Mouse (Mus musculus): Measurements from ENCODE around the gene D2hgdh.

The D2hgdh gene

DNA sequence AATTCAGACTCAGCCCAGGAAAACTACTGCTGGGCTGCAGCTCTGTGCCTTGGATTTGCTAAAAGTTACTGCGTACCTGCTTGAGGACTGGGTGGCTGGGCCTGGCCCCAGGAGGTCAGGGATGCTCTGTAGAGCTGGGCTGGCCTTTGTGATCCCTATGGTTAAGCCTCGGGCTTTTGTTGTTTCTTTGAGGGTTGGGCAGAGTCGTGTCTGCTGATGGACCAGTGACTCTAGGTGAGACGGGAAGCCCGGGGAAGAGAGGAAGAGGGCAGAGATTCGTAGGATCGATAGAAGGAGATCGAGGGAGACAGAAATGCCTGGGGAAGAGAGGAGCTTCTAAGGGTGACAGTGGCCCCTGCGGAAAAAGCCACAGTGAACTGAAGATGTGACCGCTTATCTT, at the start of gene D2hgdh:
TSS of gene D2hgdh (plus strand) at position 301 of the 400 bp plus-strand sequence.
- DNase-seq = no peak

DNA sequence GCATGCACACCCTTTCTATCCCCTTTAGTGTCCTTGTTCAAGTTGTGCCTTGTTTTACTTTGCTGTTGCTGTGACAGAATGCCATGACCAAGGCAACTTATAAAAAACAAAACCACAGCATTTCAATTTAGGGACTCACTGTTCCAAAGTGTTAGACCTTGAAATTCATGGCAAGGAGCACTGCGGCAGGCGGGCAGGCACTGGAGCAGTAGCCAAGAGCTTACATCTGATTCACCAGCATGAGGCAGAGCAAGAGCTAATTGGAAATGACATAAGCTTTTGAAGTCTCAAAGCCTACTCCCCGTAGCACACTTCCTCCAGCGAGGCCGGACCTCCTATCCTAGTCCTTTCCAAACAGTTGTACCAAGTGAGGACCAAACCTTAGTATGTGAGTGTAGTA, 48.0 kb upstream of the D2hgdh start:
- DNase-seq = no peak

DNA sequence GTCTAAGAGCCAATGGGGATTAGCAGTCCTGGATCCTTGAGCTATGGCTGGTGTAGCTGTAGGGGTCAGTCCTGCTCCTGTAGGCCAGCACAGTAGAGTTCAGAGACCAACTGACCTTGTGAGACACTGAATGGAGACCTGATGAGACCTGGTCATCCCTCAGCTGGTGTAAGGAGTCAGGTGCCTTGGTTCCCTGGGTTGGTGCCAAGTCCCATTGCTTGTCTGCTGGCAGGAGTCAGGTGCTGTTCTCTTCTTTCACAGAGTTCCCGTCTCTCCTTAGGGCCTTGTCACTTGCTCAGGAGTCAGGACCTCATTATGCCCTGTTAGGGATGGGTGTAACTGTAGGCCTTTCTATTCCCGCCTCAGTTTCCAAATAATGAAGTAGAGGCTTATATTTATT, 37.8 kb upstream of the D2hgdh start:
- DNase-seq = no peak

DNA sequence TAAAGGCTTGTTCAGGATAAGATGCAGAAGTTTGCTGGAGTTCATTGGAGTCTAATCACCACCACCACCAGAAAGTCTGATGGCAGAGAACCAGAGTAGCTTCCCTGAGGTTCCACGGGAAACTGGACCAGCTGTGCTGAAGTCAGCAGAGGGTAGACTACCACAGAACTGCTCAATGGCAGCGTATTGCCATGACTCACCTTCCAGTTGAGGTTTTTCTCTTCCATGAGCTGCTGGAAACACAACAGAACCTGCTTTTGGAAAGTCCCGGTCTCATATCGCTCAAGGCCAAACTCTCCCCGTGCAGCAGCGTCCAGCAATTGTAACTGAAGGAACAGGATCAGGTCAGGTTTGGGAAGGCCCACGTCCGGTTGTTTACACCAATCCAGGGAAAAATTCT, 30.2 kb upstream of the D2hgdh start:
- DNase-seq = no peak

DNA sequence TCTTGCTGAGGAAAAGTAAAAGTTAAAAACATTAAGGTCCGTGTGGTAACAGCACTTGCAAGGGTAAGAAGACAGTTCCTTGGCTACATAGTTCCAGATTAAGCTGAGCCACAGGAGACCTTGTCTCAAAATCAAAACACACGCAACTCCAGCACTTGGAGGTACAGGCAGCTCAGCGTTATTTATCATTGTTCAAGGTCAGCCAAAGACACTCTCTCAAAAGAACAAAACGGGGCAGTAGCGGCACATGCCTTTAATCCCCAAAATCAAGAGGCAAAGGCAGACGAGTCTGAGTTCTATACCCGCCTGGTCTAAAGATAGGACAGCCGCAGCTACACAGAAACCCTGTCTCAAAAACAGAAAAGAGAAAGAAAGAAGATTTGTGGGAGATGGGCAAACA, 28.8 kb upstream of the D2hgdh start:
- DNase-seq = no peak

DNA sequence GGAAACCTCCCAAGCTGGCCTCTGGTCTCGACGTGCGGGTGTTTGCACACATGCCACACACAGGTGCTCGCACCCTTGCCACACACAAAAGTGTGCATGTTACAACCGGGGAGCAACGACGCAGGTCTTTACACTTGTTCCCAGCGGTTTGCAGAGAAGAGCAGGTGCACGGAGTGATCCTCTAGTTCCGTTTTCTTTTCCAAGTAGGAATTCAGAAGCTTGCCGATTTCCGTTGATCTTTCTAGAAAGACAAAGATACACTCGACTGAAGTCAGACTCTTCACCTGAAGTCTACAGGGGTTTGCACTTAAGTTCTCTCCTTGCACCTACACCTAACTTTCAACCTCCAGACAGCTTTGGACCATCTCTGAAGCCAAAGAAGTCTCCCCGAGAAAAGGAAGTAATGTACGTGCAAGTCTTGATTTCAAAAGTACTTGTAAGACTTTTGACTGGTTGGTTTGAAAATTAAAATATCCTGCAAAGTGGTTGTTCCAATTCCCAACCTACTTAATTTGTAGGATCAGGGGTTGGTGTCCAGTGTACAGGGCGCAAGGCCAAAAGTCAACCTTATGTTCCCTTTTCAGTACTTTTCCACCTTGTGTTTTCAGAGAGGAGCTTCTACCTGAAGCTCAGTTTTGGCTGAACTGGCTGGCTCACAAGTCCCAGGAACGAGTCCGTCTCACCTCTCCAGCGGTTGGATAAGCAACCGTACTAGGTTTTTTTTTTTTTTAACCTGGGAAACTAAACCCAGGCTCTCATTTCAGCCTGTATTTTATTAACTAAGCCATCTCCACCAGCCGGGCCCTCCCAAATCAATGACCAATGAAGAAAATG, 23.8 kb upstream of the D2hgdh start:
- DNase-seq = no peak

DNA sequence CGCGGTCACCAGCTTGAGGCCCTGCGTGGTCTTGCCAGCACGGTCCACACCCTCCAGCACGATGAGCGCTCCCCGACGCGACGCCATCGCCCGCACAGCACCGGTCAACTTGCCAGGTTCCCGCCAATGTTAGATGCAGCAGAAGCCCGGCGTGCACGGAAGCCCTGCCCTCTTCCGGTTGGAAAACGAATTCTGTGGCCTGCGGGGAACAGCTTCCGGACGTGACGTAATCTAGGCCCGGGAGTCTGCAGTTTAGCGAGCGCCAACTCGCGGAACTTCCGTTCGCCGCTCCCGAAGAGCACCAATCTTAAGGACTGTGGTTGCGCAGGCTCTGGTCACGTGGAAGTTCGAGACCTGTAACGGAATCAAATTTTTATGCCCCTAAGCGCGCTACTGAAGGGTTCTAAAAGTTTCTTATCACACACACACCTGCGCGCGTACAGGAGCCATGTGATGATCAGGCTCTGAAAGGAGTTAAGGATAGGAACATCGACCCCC, 22.9 kb upstream of the D2hgdh start, which contains the start of gene Dtymk:
TSS of gene Dtymk (minus strand) at position 194 of the 498 bp plus-strand sequence.
- DNase-seq = peak; percentile 93

DNA sequence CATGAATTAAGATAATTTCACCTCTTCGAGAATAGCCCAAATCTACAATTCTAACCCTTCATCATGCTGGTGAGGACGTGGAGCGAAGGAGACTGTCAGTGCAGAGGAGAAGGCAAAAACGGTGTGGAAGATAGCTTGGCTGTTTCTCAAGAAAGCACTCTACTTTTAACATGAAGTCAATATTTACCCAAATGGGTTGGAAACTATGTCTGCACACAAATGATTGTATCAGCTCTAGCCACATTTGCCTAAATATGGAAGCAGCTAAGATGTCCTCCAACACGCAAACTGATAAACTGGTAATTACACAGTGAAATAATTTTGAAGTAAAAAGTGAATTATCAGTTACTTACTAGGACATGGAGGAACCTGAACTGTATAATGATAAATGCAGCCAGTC, 21.9 kb upstream of the D2hgdh start:
- no peak for DNase-seq

DNA sequence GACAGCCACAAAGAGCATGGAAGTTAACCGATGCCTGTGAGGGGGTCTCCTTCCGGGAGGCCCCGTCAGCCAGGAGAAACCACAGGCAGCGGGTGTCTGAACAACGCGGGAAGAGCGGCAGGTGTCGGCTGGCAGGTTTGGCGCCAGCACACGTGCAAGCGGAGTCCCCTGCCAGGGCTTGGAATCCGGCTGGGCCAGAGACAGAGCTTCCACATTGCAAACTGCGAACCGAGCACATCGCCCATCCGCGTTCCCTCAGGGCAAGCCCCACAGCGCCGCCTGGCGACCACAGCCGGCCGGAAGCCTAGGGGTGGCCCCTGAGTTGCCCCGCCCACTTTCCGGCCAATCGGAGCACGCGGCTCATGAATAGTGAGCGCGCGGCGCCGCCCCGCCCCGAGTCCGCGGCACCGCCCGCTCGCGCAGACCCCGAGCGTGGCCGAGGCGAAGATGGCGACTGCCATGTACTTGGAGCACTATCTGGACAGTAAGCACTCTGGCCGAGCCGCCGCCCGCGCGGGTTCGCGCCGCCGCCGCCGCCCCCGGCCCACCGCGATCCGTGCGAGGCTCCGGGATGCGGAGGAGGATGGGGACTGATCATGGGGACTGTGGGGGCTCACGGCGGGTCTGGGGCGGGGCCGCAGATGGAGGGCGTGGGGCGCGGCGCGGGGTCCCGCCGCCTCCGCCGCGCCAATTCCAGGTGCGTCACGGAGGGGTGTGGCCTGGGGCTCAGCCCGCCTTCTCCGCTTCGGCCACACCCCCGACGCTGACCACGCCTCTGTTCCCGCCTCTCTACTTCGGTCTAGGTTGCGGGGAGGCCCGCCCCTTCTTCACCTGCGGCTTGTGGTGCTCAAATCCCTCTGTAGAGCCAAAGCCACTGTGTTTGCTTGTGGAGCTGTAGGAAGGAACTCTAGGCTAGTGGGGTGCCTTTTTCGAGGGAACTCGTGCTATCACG, 20.9 kb upstream of the D2hgdh start, which contains the start of gene Ing5:
TSS of gene Ing5 (plus strand) at position 410 of the 952 bp plus-strand sequence.
- peak; percentile 100 for DNase-seq

DNA sequence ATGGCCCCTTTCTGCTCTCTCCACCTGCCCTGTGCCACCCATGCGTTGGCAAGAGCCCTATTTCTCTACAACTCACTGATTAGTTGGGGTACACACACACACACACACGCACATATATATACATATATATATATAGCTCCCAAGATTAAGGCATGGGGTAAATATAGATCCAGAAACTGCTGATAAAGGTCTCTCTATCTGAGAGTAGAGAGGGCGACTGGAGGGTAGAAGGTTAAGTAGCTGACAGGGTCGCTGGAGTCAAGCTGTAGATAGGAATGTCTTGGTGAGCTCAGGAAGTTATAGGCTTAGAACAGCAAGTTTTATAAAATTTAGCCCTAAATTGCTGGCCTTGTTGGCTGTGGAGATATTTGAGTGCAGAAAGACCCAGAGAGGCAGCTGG, 19.9 kb upstream of the D2hgdh start:
- no peak for DNase-seq

DNA sequence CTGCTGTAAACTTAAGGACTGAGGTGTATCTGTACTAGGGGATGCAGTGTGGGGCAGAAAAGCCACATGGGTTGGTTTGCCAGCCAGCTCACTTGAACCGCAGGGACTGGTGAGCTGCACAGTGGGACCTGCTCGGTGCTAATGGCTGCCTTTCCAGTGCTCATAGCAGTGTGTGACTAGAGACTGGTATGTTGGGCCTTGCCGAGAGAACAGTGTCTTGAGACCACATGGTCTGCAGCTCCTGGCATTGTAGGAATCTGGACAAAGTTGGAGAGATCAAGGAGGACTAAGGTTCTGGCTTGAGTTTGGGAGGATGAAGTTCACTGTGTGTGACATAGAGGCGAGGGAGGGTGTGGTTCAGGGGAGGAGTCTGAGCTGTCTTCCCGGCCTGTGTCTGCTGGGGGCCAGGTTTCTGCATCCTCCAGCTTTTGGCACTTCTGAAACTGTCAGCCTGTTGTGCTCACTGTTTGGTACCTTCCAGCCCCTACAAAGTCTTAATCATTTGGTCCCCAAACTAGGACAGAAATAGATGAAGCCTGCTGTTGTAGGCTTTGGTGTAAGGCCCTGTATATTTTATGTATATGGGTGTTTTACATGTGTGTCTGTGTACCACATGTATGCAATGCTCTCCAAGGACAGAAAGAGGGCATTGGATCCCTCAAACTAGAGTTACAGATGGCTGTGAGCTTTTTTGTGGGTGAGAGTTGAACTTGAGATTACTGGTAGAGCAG, 19.3 kb upstream of the D2hgdh start:
- no peak for DNase-seq

DNA sequence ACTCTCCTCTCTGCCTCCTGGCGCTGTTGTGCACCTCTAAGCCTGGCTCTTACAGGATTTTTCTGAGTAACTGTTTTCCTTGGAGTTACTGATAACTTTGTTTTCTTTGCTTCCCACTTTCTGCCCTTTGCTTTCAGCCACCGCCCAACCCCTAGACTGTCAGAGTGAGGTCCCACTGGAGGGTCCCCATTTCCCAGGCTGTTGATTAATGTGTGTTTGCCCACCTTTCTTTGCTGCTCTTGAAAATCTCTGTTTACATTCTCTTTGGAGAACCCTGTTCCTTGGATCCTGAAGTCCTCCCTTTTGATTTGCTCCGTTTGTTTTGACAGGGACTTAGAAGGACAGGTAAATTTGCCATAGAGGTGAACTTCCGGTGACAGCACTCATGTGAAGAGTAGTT, 15.8 kb upstream of the D2hgdh start:
- no peak for DNase-seq

DNA sequence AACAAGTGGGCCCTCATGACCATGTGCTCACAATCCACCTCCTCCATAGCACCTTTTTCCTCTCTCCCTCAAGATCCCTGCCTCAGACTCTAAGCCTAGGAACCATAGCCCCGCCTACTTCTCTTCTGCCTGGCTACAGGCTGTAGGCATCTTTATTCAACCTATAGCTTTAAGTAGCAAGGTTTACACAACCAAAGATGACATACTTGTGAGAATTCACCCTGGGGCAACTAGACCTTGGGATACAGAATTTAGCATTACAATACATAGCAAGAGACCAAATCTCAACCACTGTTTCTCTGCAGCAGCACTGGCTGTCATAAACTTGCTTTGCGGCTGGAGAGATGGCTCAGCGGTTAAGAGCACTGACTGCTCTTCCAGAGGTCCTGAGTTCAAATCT, 14.7 kb upstream of the D2hgdh start:
- DNase-seq = no peak

DNA sequence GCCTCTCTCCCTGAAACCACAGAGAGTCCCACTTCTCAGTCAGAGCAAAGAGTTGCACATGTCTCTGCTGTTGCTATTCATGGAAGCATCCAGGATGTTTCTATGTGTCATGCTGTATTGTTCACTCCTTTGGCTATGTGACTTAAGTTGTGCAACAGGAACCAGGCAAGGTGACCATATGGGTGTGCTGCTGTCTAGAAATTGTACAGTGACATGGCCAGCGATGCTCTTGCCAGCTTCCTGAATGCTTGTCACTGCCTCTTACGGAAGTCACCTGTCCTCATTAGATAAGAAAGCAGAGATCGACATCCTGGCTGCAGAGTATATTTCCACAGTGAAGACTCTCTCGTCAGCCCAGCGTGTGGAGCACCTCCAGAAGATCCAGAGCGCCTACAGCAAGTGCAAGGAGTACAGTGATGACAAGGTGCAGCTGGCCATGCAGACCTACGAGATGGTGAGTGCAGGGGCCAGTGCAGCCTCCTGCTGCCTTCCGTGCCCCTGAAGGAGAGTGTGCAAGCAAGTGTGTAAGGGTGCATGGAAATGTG, 13.1 kb upstream of the D2hgdh start:
- DNase-seq = no peak

DNA sequence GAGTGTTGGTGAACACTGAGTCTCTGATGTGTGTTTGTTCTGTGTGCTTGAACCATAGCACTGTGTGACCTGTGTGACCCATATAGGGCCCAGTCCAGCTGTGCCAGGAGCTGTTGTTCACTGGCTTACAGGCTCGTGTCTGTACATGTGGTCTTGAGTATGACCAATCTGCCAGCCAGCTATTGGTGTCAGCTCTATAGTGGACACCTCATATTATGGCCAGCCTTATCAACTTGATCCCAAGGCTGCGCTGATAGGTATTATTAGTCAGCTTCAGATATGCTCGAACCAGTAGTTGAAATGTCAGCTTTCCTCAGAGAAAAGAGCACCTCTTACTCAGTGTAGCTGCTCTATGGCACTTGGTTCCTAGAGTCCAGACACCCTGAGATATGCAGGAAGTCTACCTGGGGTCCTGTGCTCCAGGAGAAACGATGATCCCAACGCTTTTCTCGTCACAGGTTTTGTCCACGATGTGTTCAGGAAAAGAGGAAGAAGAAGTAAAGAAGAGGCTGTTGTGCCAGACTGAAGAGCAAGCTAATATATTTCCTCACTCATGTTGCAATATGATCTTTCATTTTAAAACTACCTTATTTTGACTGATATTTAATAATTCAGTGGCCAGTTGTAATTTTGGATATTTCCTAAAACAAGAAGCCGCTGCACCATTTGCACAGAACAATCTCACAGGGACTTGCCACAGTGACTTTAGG, 6.7 kb upstream of the D2hgdh start:
- no peak for DNase-seq

DNA sequence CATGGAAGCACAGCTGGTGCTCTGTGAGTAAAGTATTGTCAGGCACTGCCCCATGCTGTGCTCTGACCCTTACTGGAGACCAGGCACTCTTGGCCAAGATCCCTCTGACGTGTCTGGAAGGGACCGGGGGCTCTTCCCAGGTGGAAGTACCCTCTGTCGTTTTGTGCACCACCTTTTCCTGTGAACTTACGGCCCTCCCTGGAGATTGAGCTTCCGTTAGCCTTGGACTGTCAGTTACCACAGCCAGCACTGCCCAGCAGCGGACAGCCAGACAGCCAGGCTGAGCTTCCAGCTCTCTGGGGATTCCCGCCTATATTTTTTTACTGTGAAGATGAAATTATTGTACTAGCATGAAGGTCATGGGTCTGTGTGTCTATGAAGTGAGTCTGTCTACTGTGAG, 6.0 kb upstream of the D2hgdh start:
- no peak for DNase-seq

DNA sequence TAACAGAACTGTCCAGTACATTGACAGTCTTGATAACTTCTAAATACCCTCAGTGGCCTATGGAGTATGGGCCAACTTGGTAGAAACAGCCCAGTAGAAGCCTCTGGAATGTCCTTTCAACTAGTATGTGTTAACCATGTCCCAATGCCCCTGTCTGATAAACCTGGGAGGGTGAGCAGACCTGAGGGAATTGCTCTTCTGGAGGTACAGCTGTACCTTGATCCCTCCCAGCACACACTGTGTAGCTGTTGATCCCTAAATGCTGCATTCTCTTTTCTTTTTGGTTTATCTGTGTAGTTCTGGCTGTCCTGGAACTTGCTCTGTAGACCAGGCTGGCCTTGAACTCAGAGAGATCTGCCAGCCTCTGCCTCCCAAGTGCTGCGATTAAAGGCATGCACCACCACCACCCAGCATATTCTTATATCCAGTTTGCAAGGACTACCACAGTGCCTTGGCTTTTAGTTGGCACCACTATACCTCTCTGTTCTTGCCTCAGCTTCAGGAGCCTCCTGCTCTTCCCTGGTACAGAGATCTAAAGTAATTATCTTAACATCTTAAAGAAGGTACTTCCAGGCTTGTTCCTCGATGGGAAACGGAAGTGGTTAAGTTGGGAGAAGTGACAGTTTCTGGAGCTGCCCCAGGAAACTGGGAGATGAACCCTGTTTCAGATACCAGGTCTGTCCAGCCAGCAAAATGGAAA, 763 bp upstream of the D2hgdh start:
- DNase-seq = no peak

DNA sequence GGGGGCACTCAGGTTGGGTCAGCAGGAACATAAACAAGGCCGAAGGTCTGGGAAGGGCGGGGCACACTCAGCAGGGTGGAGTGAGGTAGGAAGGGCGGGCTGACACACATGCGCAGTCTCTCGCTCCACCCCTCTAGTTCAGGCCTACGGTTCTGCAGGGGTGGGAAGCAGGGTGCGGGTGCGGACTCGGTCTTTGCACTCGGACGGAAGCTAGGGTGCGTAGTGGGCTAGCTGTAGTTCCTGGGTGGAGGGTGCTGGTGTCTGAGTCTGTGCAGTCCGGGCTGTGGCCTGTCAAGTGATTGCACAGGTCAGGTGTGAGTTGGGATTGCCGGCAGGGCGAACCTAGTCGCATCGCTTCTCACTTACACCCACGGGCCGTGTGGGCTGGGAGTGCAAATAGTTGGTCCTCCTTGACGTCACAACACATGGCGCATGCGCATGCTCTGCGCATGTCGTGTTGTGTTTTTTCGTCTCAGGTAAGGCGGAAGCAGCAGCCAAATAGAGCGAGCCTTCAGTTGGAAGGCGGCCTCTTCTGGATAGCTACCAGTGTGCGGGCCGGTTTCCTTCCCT, 481 bp downstream of the D2hgdh start:
- DNase-seq = peak; percentile 94

DNA sequence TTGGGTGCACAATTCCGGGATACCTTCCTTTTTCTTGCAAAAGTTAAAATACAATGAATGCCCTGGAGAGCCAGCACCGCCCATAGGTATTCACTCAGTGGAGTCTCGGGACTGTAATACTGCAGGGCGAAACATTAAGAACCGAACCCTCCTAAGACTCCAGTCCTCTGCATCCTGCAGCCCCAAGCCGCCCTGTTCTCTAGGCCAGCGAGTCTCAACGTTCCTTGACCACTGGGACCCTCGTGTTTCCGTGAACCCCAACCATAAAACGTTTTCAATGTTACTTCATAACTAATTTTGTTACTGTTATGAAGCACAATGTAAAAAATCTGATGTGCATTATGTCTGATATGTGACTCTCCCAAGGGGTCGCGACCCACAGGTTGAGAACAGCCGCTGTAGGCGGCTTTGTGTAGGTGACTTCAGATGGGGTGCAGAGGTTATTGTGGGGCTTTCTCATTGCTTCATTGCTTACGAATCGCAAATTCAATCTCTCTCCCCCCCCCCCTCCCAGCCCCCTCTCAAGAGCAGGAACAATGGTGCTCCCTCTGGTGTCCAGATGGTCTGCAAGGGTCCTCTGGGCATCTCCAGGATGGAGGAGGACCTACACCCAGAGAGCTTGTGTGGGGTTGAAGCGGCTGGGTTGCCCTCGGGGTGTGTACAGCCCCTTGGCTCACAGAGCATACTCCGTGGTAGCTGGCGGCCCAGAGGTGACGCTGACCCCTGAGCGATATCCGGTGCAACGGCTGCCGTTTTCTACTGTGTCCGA, 1.2 kb downstream of the D2hgdh start:
- DNase-seq = peak; percentile 37

DNA sequence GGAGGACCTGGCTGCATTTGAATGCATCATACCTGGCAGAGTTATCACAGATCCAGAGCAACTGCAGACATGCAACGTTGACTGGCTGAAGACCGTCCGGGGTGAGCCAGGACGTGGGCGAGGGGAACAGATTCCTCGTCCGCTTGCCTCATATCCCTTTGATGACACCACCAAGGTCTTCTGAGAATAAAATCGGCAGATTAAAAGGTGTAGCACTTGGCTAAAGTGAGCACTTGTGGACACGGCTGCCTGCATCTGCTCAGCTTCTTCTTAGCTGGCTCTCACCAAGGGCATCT, 1.8 kb downstream of the D2hgdh start:
- no peak for DNase-seq
